Mouse (Mus musculus) midbrain, embryonic 15.5 days (tissue): ENCODE measurements at regions not wholly inside any gene's neighbourhood (a gene's known extent, or its start where the extent isn't known, plus 50 kb on each side); places are given as distances from the start of the nearest gene placed in this dataset.

Experiments
- ATAC-seq: fragments of 200-750 bp; cut with Nextera tagmentation; replicated peaks from 2 replicates; pipeline ENCODE4 v1.8.0; 2017; ENCODE audit warnings: moderate TSS enrichment
- H3K27ac ChIP-seq: fragments of 300-500 bp; sonication (generic); 2 replicates; pipeline ENCODE4 v1.5.1; 2015; ENCODE audit warnings: mild to moderate bottlenecking, inconsistent platforms
- H3K27me3 ChIP-seq: fragments of 300-500 bp; sonication (generic); replicated peaks from 2 replicates; pipeline ENCODE4 v1.6.1; 2015; ENCODE audit warnings: inconsistent platforms
- H3K36me3 ChIP-seq: fragments of 300-500 bp; sonication (generic); replicated peaks from 2 replicates; pipeline ENCODE4 v1.6.1; 2015; ENCODE audit warnings: inconsistent platforms
- H3K4me1 ChIP-seq: fragments of 300-500 bp; sonication (generic); 2 replicates; pipeline ENCODE4 v1.6.1; 2015; ENCODE audit warnings: inconsistent platforms
- H3K4me2 ChIP-seq: fragments of 300-500 bp; sonication (generic); 2 replicates; pipeline ENCODE4 v1.6.1; 2015; ENCODE audit warnings: inconsistent platforms, mild to moderate bottlenecking, moderate library complexity
- H3K4me3 ChIP-seq: fragments of 300-500 bp; sonication (generic); 2 replicates; pipeline ENCODE4 v1.5.1; 2015; ENCODE audit warnings: mild to moderate bottlenecking, inconsistent platforms
- H3K9ac ChIP-seq: fragments of 300-500 bp; sonication (generic); 2 replicates; pipeline ENCODE4 v1.6.1; 2015; ENCODE audit warnings: mild to moderate bottlenecking, inconsistent platforms
- H3K9me3 ChIP-seq: fragments of 300-500 bp; sonication (generic); 2 replicates; pipeline ENCODE4 v1.6.1; 2016; ENCODE audit warnings: inconsistent platforms
- WGBS: fragments of 180-500 bp; shearing (Covaris S2); methylation state at CpG from one replicate; pipeline ENCODE4 v1.1.7; 2015; ENCODE audit warnings: mixed read lengths; 5-methylcytosine and 5-hydroxymethylcytosine counted together

GRCm38 (mm10) chr10:56799745-56800144 lies 422.6 kb downstream of the Gja1 start:
- 80% methylated on average over 3 of the region's 3 CpGs for WGBS
- ATAC-seq, result no peak
- no peak overlapping the region for H3K9ac ChIP-seq
- no peaks in the 10 kb centered on the region for H3K4me1 ChIP-seq
- H3K27ac ChIP-seq, result no peak overlapping the region
- H3K4me2 ChIP-seq, result no peak overlapping the region
- no peaks in the 10 kb centered on the region for H3K27me3 ChIP-seq
- H3K9me3 ChIP-seq, result no peaks in the 10 kb centered on the region
- H3K36me3 ChIP-seq, result no peaks in the 10 kb centered on the region
- no peak overlapping the region for H3K4me3 ChIP-seq

- Histone ChIP-seq H3K4me3 (no peak overlapping the region), H3K9ac (no peak overlapping the region), H3K27me3 (no peaks in the 10 kb centered on the region), H3K9me3 (no peaks in the 10 kb centered on the region), H3K27ac (no peak overlapping the region), H3K36me3 (no peaks in the 10 kb centered on the region), H3K4me2 (no peak overlapping the region), H3K4me1 (no peaks in the 10 kb centered on the region)
- 63% methylated on average over 1 of the region's 1 CpGs for WGBS
- no peak for ATAC-seq
Observed at GRCm38 (mm10) chr10:56809006-56809405, 431.9 kb downstream of the Gja1 start.

GRCm38 (mm10) chr10:56822158-56822557 lies 445.0 kb downstream of the Gja1 start:
- 55% methylated on average over 5 of the region's 5 CpGs for WGBS
- H3K36me3 ChIP-seq, result no peaks in the 10 kb centered on the region
- H3K27ac ChIP-seq, result no peak overlapping the region
- ATAC-seq, result no peak
- no peak overlapping the region for H3K4me2 ChIP-seq
- H3K9me3 ChIP-seq, result no peaks in the 10 kb centered on the region
- no peaks in the 10 kb centered on the region for H3K27me3 ChIP-seq
- no peak overlapping the region for H3K9ac ChIP-seq
- H3K4me3 ChIP-seq, result no peak overlapping the region
- peaks cover 3% of the 10 kb centered on the region; the same call in 1 of the 2 replicates for H3K4me1 ChIP-seq

- Histone ChIP-seq H3K36me3 (no peaks in the 10 kb centered on the region), H3K9me3 (no peaks in the 10 kb centered on the region), H3K9ac (no peak overlapping the region), H3K4me2 (no peak overlapping the region), H3K4me1 (no peaks in the 10 kb centered on the region), H3K27me3 (no peaks in the 10 kb centered on the region), H3K27ac (no peak overlapping the region), H3K4me3 (no peak overlapping the region)
- 90% methylated on average over 1 of the region's 1 CpGs for WGBS
- ATAC-seq, result no peak
Observed at GRCm38 (mm10) chr10:56831331-56831730, 454.2 kb downstream of the Gja1 start.

- H3K27me3 ChIP-seq, result no peaks in the 10 kb centered on the region
- H3K36me3 ChIP-seq, result no peaks in the 10 kb centered on the region
- no peaks in the 10 kb centered on the region for H3K9me3 ChIP-seq
- no peak overlapping the region for H3K4me3 ChIP-seq
- ATAC-seq, result no peak
- H3K4me2 ChIP-seq, result no peak overlapping the region
- WGBS, result 84% methylated on average over 4 of the region's 4 CpGs
- H3K27ac ChIP-seq, result no peak overlapping the region
- no peaks in the 10 kb centered on the region for H3K4me1 ChIP-seq
- H3K9ac ChIP-seq, result no peak overlapping the region
Observed at GRCm38 (mm10) chr10:56831966-56832365, 454.8 kb downstream of the Gja1 start.

GRCm38 (mm10) chr10:56836130-56836529 lies 459.0 kb downstream of the Gja1 start:
- 93% methylated on average over 4 of the region's 4 CpGs for WGBS
- Histone ChIP-seq H3K4me1 (no peaks in the 10 kb centered on the region), H3K36me3 (no peaks in the 10 kb centered on the region), H3K27me3 (no peaks in the 10 kb centered on the region), H3K9me3 (no peaks in the 10 kb centered on the region), H3K27ac (no peak overlapping the region), H3K4me3 (no peak overlapping the region), H3K4me2 (no peak overlapping the region), H3K9ac (no peak overlapping the region)
- no peak for ATAC-seq

- Histone ChIP-seq H3K9ac (no peak overlapping the region), H3K9me3 (no peaks in the 10 kb centered on the region), H3K4me1 (peaks cover 4% of the 10 kb centered on the region; the same call in 1 of the 2 replicates), H3K27ac (no peak overlapping the region), H3K27me3 (no peaks in the 10 kb centered on the region), H3K4me3 (no peak overlapping the region), H3K36me3 (no peaks in the 10 kb centered on the region), H3K4me2 (no peak overlapping the region)
- ATAC-seq, result peak; percentile 57; the same call in 1 of the 2 replicates
- 51% methylated on average over 9 of the region's 9 CpGs for WGBS
Observed at GRCm38 (mm10) chr10:56839006-56839495, 461.9 kb downstream of the Gja1 start.

GRCm38 (mm10) chr10:56839545-56839944 lies 462.4 kb downstream of the Gja1 start:
- Histone ChIP-seq H3K27ac (no peak overlapping the region), H3K4me1 (peaks cover 4% of the 10 kb centered on the region; the same call in 1 of the 2 replicates), H3K9me3 (no peaks in the 10 kb centered on the region), H3K27me3 (no peaks in the 10 kb centered on the region), H3K4me3 (no peak overlapping the region), H3K36me3 (no peaks in the 10 kb centered on the region), H3K4me2 (no peak overlapping the region), H3K9ac (no peak overlapping the region)
- 31% methylated on average over 2 of the region's 2 CpGs for WGBS
- peak; percentile 73 for ATAC-seq

GRCm38 (mm10) chr10:56840732-56841131 lies 463.6 kb downstream of the Gja1 start:
- Histone ChIP-seq H3K27me3 (no peaks in the 10 kb centered on the region), H3K9ac (no peak overlapping the region), H3K27ac (no peak overlapping the region), H3K36me3 (no peaks in the 10 kb centered on the region), H3K4me3 (no peak overlapping the region), H3K4me2 (no peak overlapping the region), H3K4me1 (peaks cover 4% of the 10 kb centered on the region; the same call in 1 of the 2 replicates), H3K9me3 (no peaks in the 10 kb centered on the region)
- no peak for ATAC-seq
- WGBS, result 68% methylated on average over 5 of the region's 5 CpGs

GRCm38 (mm10) chr10:56841486-56841885 lies 464.4 kb downstream of the Gja1 start:
- 39% methylated on average over 8 of the region's 8 CpGs for WGBS

GRCm38 (mm10) chr10:56841973-56842372 lies 464.8 kb downstream of the Gja1 start:
- Histone ChIP-seq H3K4me1 (peaks cover 4% of the 10 kb centered on the region; the same call in 1 of the 2 replicates), H3K9ac (no peak overlapping the region), H3K9me3 (no peaks in the 10 kb centered on the region), H3K27ac (no peak overlapping the region), H3K27me3 (no peaks in the 10 kb centered on the region), H3K4me3 (no peak overlapping the region), H3K4me2 (no peak overlapping the region), H3K36me3 (no peaks in the 10 kb centered on the region)
- 20% methylated on average over 1 of the region's 1 CpGs for WGBS
- ATAC-seq, result no peak

More at GRCm38 (mm10) chr10:56841486-56841885, 464.4 kb downstream of the Gja1 start:
- Histone ChIP-seq H3K9ac (no peak overlapping the region), H3K27ac (no peak overlapping the region), H3K9me3 (no peaks in the 10 kb centered on the region), H3K27me3 (no peaks in the 10 kb centered on the region), H3K36me3 (no peaks in the 10 kb centered on the region), H3K4me1 (peaks cover 4% of the 10 kb centered on the region; the same call in 1 of the 2 replicates), H3K4me3 (no peak overlapping the region), H3K4me2 (no peak overlapping the region)
- ATAC-seq, result 0 out of 2 replicates have a peak, but pooled peaks have one; percentile 32

GRCm38 (mm10) chr10:56852484-56852883 lies 475.4 kb downstream of the Gja1 start:
- Histone ChIP-seq H3K4me2 (no peak overlapping the region), H3K9me3 (no peaks in the 10 kb centered on the region), H3K9ac (no peak overlapping the region), H3K27ac (no peak overlapping the region), H3K4me3 (no peak overlapping the region), H3K27me3 (no peaks in the 10 kb centered on the region), H3K4me1 (no peaks in the 10 kb centered on the region), H3K36me3 (no peaks in the 10 kb centered on the region)
- WGBS, result 91% methylated on average over 2 of the region's 2 CpGs
- no peak for ATAC-seq

- H3K27me3 ChIP-seq, result no peaks in the 10 kb centered on the region
- 94% methylated on average over 6 of the region's 6 CpGs for WGBS
- no peaks in the 10 kb centered on the region for H3K4me1 ChIP-seq
- H3K36me3 ChIP-seq, result no peaks in the 10 kb centered on the region
- H3K27ac ChIP-seq, result no peak overlapping the region
- ATAC-seq, result no peak
- no peak overlapping the region for H3K9ac ChIP-seq
- H3K4me3 ChIP-seq, result no peak overlapping the region
- H3K9me3 ChIP-seq, result no peaks in the 10 kb centered on the region
- no peak overlapping the region for H3K4me2 ChIP-seq
Observed at GRCm38 (mm10) chr10:56856186-56856585, 479.1 kb downstream of the Gja1 start.
